Mouse (Mus musculus) spleen, postnatal 14 days (tissue): ENCODE results near the gene Cdk17.

Source experiments
- DNase-seq, 2 experiments: peaks; one replicate each; pipeline ENCODE4 v3.0.0; 2021 to 2022; ENCODE audit warnings: low spot score in 2 of 2

Cdk17 gene

GRCm38 (mm10) chr10:93261981-93262499 is 101.4 kb downstream of the Cdk17 start:
- no peak for DNase-seq

DNA sequence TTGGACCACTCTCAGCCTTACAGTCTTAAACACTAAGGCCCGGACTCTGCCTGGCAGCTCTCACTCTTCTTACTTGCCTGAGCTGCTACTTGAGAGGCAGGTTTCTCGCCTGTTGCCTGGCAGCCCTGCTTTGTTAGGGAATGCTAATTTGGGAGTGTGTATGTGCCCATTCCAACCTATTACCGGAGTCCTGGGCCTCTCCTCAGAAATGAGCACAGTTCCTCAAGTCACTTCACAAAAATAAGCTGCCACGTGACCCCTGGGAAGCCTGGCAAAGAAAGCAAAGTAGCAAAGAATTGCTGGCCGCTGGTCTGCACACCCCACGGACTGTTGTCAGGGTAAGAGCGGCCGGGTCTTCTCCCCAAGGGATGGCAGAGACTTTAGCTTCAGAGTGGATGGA is 102.8 kb downstream of the Cdk17 start:
- no peak for DNase-seq

GRCm38 (mm10) chr10:93264001-93264400 is 103.3 kb downstream of the Cdk17 start:
- DNase-seq, result no peak

DNA sequence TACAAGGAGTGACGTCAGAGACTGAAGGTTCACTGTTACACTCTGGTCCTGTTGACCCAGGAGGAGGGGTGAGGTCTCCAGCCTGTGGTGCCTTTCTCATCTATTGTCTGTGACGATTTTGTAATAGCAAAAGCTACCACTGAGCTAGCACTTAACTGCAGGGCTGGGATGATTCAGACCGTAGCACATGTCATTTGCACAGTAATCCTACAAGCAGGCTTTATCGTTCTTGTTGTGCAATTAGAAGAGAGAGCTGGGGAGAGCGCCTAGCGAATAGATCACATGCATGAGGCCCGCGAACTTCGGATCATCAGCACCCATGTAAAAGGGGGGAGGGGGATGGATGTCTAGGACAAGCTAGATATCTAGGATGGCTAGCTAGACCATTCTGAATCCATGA is 105.2 kb downstream of the Cdk17 start:
- DNase-seq, result no peak

GRCm38 (mm10) chr10:93266521-93266920 is 105.8 kb downstream of the Cdk17 start:
- no peak for DNase-seq

DNA sequence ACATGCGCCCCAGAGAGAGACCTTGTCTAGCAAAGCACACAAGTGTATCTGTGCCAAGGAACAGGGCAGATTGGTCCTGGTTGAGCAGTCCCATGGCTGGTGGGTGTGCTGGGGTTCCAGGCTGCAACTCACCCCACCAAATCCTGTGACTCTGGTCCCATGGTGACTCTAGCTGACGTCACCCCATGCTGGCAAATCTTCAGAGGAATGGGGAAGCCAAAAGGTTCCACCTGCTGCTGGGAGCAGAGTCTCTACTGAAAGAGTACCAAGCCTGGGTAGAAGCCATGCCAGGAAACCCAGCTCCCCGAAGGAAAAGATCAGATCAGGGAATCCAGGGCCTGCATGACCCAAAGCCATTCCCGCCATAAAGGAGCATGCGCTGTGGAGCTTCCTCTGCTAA is 106.8 kb downstream of the Cdk17 start:
- no peak for DNase-seq

GRCm38 (mm10) chr10:93268339-93268738 is 107.7 kb downstream of the Cdk17 start:
- no peak for DNase-seq

- no peak for DNase-seq
Observed at GRCm38 (mm10) chr10:93269744-93270143, 109.1 kb downstream of the Cdk17 start.

- DNase-seq, result no peak
Observed at GRCm38 (mm10) chr10:93270889-93271460, 110.3 kb downstream of the Cdk17 start.

DNA sequence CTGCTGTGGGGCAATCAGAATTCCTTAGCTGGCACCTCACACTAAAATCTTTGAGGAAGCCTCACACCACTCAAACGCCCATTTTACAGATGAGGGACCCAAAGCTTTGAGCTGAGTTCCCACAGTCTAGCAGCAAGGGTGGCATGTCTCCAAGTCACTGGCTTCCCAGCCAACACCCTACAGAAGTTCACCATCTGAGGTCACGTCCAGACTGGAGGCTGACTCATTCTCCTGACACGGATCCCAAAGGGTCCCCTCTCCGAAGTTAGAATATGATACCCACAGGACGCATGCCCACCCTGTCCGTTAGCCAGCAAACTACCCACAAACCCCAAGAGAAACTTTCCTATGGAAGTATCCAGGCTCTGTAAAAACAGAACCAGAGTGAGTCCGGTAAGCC is 111.2 kb downstream of the Cdk17 start:
- no peak for DNase-seq

DNA sequence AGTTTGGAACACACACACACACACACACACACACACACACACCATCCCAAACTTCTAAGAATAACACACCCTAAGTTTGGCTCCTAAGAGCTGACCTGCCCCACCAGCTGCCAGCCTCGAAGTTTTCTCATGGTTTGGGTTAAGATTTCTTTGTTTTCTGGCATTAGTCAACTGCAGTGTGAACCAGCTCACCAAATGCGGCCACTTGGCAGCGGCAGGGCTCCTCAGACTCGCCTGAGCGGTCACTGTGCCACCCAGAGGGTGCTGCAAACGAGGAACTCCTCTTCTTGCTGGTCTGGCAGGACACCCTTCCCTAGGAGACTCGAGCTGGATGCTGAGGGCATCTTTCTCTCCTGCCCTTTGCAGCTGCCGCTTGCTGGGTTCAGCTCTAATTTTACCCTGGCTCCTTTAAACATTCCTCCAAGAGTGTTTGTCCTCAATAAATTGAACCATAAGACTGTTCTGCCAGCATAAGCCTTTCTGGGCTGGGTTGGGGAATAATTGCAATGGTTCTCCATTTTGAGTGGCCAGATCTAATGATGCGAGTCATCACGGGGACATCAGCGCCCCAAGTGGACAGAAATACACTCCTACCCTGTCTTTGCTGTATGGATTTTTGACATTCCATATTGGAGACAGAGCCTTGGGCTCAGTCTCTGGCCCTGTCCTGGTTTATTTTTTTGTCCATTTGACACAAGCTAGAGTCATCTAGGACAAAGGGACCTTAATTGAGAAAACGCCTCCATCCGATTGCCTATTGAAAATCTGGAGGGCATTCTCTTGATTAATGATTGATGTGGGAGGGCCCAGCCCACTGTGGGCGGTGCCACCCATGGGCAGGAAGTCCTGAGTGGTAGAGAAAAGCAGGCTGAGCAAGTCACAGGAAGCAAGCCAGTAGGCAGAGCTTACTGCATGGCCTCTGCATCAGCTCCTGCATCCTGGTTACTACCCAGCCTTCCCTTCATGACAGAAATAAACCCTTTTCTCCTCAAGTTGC is 112.6 kb downstream of the Cdk17 start:
- no peak for DNase-seq

GRCm38 (mm10) chr10:93274277-93274696 is 113.6 kb downstream of the Cdk17 start:
- DNase-seq, result peak in 1 of 2 experiments; percentile 21

- no peak for DNase-seq
Observed at GRCm38 (mm10) chr10:93275212-93276136, 114.8 kb downstream of the Cdk17 start.

- DNase-seq, result no peak
Observed at GRCm38 (mm10) chr10:93276349-93276763, 115.7 kb downstream of the Cdk17 start.

DNA sequence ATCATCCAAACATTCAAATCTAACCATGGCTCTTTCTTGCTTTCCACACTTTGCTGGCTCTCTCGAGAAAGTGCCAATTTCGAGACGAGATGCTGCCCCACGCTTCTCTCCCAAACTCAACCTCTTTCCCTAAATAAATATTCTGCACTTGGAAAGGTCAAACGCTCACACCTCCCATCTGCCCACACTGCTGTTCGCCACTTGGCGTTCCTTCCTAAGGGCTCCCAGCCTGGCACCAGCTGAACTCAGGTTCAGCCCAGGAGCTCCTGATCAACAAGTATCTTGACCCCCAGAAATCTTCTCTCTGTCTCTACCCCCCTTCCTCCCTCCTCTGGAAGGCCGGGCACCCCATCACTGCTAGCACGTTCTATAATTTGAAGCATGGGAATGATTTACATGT is 116.2 kb downstream of the Cdk17 start:
- no peak for DNase-seq

GRCm38 (mm10) chr10:93278361-93278760 is 117.7 kb downstream of the Cdk17 start:
- DNase-seq, result no peak

- no peak for DNase-seq
Observed at GRCm38 (mm10) chr10:93279062-93279461, 118.4 kb downstream of the Cdk17 start.

DNA sequence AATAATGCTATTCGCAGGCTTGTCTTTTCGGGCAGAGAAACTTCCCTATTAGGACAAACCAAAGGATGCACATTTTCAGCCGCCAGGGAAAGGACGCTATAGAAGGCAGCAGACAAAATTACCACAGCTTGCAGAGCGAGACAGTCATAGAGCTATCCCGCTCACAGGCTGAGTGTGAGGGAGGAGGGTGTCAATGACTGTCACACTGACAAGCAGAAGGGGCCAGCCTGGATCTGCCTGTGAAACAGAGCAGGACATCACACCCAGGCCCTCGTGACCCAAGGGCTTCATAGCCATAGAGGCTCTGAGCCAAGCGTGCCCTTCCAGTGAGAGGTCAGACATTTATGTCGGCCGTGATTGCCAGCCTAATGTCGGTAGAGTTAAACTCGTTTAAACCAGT is 119.9 kb downstream of the Cdk17 start:
- DNase-seq, result no peak

DNA sequence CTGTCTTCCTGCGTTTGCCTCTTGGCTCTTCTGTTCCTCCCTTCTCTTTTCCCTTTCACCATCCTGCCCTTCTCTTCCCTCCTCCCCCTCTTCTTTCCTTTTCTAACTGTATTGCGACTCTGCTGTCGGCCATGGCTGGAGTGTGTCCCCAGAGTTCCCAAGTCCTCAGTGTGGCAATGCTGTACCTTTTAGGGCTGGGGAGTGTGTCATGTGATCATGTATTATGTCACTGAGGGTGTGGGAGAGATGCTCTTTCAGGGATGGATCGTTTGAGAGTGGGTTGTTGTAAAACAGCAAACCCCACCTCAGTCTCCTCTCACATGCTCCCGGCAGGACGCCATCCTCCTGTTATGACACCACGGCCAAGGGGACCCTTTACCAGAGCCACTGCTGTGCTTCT is 120.4 kb downstream of the Cdk17 start:
- DNase-seq, result no peak

GRCm38 (mm10) chr10:93282526-93282964 is 121.9 kb downstream of the Cdk17 start:
- DNase-seq, result no peak

DNA sequence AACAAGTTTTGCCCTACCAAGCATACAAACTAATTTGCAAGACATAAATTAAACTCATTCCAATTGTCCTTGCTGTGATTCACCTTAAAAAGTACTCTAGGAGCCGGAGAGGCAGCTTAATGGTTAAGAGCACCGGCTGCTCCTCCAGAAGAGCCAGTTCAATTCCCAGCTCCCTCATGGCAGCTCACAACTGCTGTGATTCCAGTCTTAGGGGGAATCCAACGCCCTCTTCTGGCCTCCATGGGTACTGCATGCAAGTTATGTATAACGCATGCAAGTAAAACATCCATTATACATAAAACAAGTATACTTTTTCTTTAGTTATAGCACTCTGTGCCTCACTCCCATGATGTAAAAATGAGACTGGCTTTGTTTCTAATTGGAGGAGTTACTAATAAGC is 122.6 kb downstream of the Cdk17 start:
- DNase-seq, result no peak

GRCm38 (mm10) chr10:93285489-93285888 is 124.8 kb downstream of the Cdk17 start:
- no peak for DNase-seq
